39 mouse cellular contexts compared by ENCODE assay signal in genomic region chr1:171090761-171091160, GRCm38 (mm10). TPM values are rescaled to one million over a fixed set of nuclear protein-coding genes. Genes with fewer than 3 reads are reported as not detected.
"Had no signal": no experiment of that assay in that cellular context is flagged by ENCODE, and none has a peak within 500 bp of the region (broad histone marks: within the 10 kb centered on the region; RNA-seq: fewer than 3 reads in every experiment).

No protein-coding gene starts in this region.

- H3K9me3 ChIP-seq: limb, embryonic 10.5 days; limb, embryonic 12.5 days; limb, embryonic 13.5 days; limb, embryonic 15.5 days; liver, embryonic 13.5 days; liver, embryonic 15.5 days; lung, embryonic 15.5 days; midbrain, embryonic 10.5 days; midbrain, embryonic 12.5 days; midbrain, embryonic 13.5 days; midbrain, embryonic 15.5 days; neural tube, embryonic 12.5 days; neural tube, embryonic 13.5 days had no signal

- H3K27ac ChIP-seq: left cerebral cortex, adult 2 months; limb, embryonic 10.5 days; limb, embryonic 12.5 days; limb, embryonic 13.5 days; limb, embryonic 15.5 days; liver, embryonic 13.5 days; liver, embryonic 14.5 days; liver, embryonic 15.5 days; lung, embryonic 15.5 days; macrophage; midbrain, embryonic 10.5 days; midbrain, embryonic 12.5 days; midbrain, embryonic 13.5 days; midbrain, embryonic 15.5 days; neural tube, embryonic 12.5 days; neural tube, embryonic 13.5 days had no signal

- H3K4me3 ChIP-seq: left cerebral cortex, adult 2 months; limb, embryonic 10.5 days; limb, embryonic 12.5 days; limb, embryonic 13.5 days; limb, embryonic 15.5 days; liver, embryonic 13.5 days; liver, embryonic 15.5 days; lung, embryonic 15.5 days; megakaryocyte, embryonic 14.5 days; midbrain, embryonic 10.5 days; midbrain, embryonic 12.5 days; midbrain, embryonic 13.5 days; midbrain, embryonic 15.5 days; myocyte; neural tube, embryonic 12.5 days; neural tube, embryonic 13.5 days had no signal

- H3K4me2 ChIP-seq: limb, embryonic 12.5 days; limb, embryonic 13.5 days; limb, embryonic 15.5 days; liver, embryonic 11.5 days; liver, embryonic 13.5 days; liver, embryonic 15.5 days; lung, embryonic 14.5 days; lung, embryonic 15.5 days; midbrain, embryonic 12.5 days; midbrain, embryonic 13.5 days; midbrain, embryonic 15.5 days; neural tube, embryonic 12.5 days; neural tube, embryonic 13.5 days had no signal

- DNase-seq: left cerebral cortex, postnatal 4 days; liver, embryonic 13.5 days; lung, adult 18-20 months; lung, adult 2 months; lung, embryonic 14.5 days; lung, postnatal 10 days; lung, postnatal 14 days; lung, postnatal 36 days; lung, postnatal 4 days; midbrain, embryonic 14.5 days had no signal

- H3K36me3 ChIP-seq: limb, embryonic 10.5 days; limb, embryonic 12.5 days; limb, embryonic 13.5 days; limb, embryonic 15.5 days; liver, embryonic 13.5 days; liver, embryonic 15.5 days; lung, embryonic 15.5 days; midbrain, embryonic 10.5 days; midbrain, embryonic 12.5 days; midbrain, embryonic 13.5 days; midbrain, embryonic 15.5 days; neural tube, embryonic 12.5 days; neural tube, embryonic 13.5 days had no signal

- H3K4me1 ChIP-seq: megakaryocyte, embryonic 14.5 days; midbrain, embryonic 13.5 days; midbrain, embryonic 15.5 days; neural tube, embryonic 13.5 days had no signal

- ATAC-seq: lung, postnatal 0 days; midbrain, embryonic 13.5 days; midbrain, embryonic 15.5 days; midbrain, embryonic 16.5 days had no signal

- H3K9ac ChIP-seq: limb, embryonic 12.5 days; limb, embryonic 13.5 days; limb, embryonic 15.5 days; liver, embryonic 13.5 days; liver, embryonic 14.5 days; liver, embryonic 15.5 days; lung, embryonic 14.5 days; lung, embryonic 15.5 days; midbrain, embryonic 12.5 days; midbrain, embryonic 13.5 days; midbrain, embryonic 15.5 days; neural tube, embryonic 12.5 days; neural tube, embryonic 13.5 days had no signal

RNA-seq across cellular contexts. Expression of gene Mpz, which starts 59.8 kb away (rescaled TPM):
- total RNA-seq: left cerebral cortex, adult 18-20 months; left cerebral cortex, adult 2 months; left cerebral cortex, postnatal 10 days; left cerebral cortex, postnatal 14 days; left cerebral cortex, postnatal 25 days; left cerebral cortex, postnatal 36 days; left cerebral cortex, postnatal 4 days; megakaryocyte progenitor cell, adult 5-6 weeks; megakaryocyte, adult 5-6 weeks; megakaryocyte-erythroid progenitor cell, adult 5-6 weeks; monocyte, adult 5-6 weeks had no signal
- polyA plus RNA-seq: liver, embryonic 11.5 days; liver, embryonic 13.5 days; liver, embryonic 15.5 days; macrophage had no signal
